21 mouse cellular contexts compared by ENCODE assay signal in the genomic region with DNA sequence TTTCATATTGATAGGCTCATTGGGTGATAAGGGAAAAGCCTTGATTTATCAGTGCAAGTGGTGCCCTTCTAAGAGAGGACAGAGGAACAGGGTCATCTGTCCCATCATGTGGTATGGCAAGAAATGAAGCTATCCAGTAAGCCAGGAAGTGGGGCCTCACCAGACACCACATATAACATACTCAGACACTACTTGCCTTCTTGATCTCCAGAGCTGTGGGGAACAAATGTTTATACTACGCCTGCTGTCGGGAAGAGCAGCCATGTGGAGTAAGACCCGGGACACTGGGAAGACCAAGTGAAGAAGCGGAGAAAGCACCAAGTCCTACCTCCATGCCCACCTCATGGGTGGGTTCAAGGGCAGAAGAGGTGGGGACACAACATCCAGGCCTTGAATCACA.
"Had no signal": no experiment of that assay in that cellular context is flagged by ENCODE, and none has a peak within 500 bp of the region (broad histone marks: within the 10 kb centered on the region; RNA-seq: fewer than 3 reads in every experiment).

No protein-coding gene starts in this region.

- H3K4me3 ChIP-seq: limb, embryonic 10.5 days; limb, embryonic 13.5 days; liver, embryonic 12.5 days; liver, embryonic 15.5 days; midbrain, embryonic 10.5 days; midbrain, embryonic 13.5 days; myocyte; neural tube, embryonic 13.5 days had no signal

- ATAC-seq: hindbrain, embryonic 16.5 days; liver, embryonic 12.5 days; midbrain, embryonic 13.5 days; midbrain, embryonic 16.5 days had no signal

- H3K9ac ChIP-seq: limb, embryonic 13.5 days; liver, embryonic 12.5 days; liver, embryonic 15.5 days; midbrain, embryonic 13.5 days; neural tube, embryonic 13.5 days had no signal

- H3K27me3 ChIP-seq: limb, embryonic 13.5 days; liver, embryonic 12.5 days; liver, embryonic 15.5 days; midbrain, embryonic 13.5 days; neural tube, embryonic 13.5 days had no signal

- H3K4me2 ChIP-seq: limb, embryonic 13.5 days; liver, embryonic 12.5 days; liver, embryonic 15.5 days; midbrain, embryonic 13.5 days; neural tube, embryonic 13.5 days had no signal

- H3K9me3 ChIP-seq: limb, embryonic 10.5 days; limb, embryonic 13.5 days; liver, embryonic 12.5 days; liver, embryonic 15.5 days; midbrain, embryonic 10.5 days; midbrain, embryonic 13.5 days; neural tube, embryonic 13.5 days had no signal

- H3K27ac ChIP-seq: limb, embryonic 10.5 days; limb, embryonic 13.5 days; liver, embryonic 12.5 days; liver, embryonic 15.5 days; midbrain, embryonic 10.5 days; midbrain, embryonic 13.5 days; neural tube, embryonic 13.5 days had no signal

- DNase-seq: kidney, adult 18-20 months; kidney, adult 9 months; kidney, postnatal 14 days; kidney, postnatal 4 days; liver; retina, postnatal 1 day; right cerebral cortex, postnatal 25 days; spleen, adult 18-20 months; thymus, adult 2 months; thymus, postnatal 14 days; thymus, postnatal 4 days had no signal

- H3K36me3 ChIP-seq: liver, embryonic 15.5 days; neural tube, embryonic 13.5 days had no signal

- H3K4me1 ChIP-seq: liver, embryonic 12.5 days; liver, embryonic 15.5 days had no signal
